Mouse (Mus musculus): Measurements from ENCODE around the gene Cog1. TPM values are rescaled to one million over a fixed set of nuclear protein-coding genes. Genes with fewer than 3 reads are reported as not detected.

The Cog1 gene
- polyA plus RNA-seq, 1 experiment from 2014 or later = 30.1 TPM

- peak within 1 kb of the TSS; percentile 39 for H3K9ac ChIP-seq (ENCODE audit: low read length)
- H3K4me2 ChIP-seq = peak within 1 kb of the TSS; percentile 25; the same call in 1 of the 2 replicates
- peak; percentile 77 for ATAC-seq (ENCODE audit: low FRiP score)
- no peak for DNase-seq (ENCODE audit: low spot score, missing footprints)
- 2% methylated on average over 11 of the region's 11 CpGs for WGBS
- no peak within 1 kb of the TSS for H3K4me3 ChIP-seq (ENCODE audit: low read depth, low read length)
- H3K9me3 ChIP-seq (ENCODE audit: control insufficient read depth, low read length) = no peaks in the 10 kb centered on the region
- peaks cover 19% of the 10 kb centered on the region for H3K4me1 ChIP-seq (ENCODE audit: control insufficient read depth, insufficient read depth, low read length)
- peak within 1 kb of the TSS; percentile 67 for H3K27ac ChIP-seq (ENCODE audit: low read depth, low read length)
- peaks cover 2% of the 10 kb centered on the region for H3K27me3 ChIP-seq (ENCODE audit: control insufficient read depth, insufficient read depth, low read length)
- no peaks in the 10 kb centered on the region for H3K36me3 ChIP-seq (ENCODE audit: control insufficient read depth, insufficient read depth, low read length)
Observed at GRCm38 (mm10) chr11:113709731-113710256, 60.8 kb downstream of the Cog1 start, which contains the start of gene Cpsf4l. Gene Cpsf4l (minus strand): TSS chr11:113710017.

- H3K4me2 ChIP-seq = peak overlapping the region; percentile 25; the same call in 1 of the 2 replicates
- peaks cover 2% of the 10 kb centered on the region for H3K27me3 ChIP-seq (ENCODE audit: control insufficient read depth, insufficient read depth, low read length)
- WGBS = 1% methylated on average over 10 of the region's 10 CpGs
- H3K9me3 ChIP-seq (ENCODE audit: control insufficient read depth, low read length) = no peaks in the 10 kb centered on the region
- peak overlapping the region; percentile 67 for H3K27ac ChIP-seq (ENCODE audit: low read depth, low read length)
- peak overlapping the region; percentile 39 for H3K9ac ChIP-seq (ENCODE audit: low read length)
- no peaks in the 10 kb centered on the region for H3K36me3 ChIP-seq (ENCODE audit: control insufficient read depth, insufficient read depth, low read length)
- no peak overlapping the region for H3K4me3 ChIP-seq (ENCODE audit: low read depth, low read length)
- DNase-seq (ENCODE audit: low spot score, missing footprints) (peak; percentile 96), ATAC-seq (ENCODE audit: low FRiP score) (peak; percentile 66)
- peaks cover 19% of the 10 kb centered on the region for H3K4me1 ChIP-seq (ENCODE audit: control insufficient read depth, insufficient read depth, low read length)
Observed at GRCm38 (mm10) chr11:113710257-113710777, 61.3 kb downstream of the Cog1 start.

DNA sequence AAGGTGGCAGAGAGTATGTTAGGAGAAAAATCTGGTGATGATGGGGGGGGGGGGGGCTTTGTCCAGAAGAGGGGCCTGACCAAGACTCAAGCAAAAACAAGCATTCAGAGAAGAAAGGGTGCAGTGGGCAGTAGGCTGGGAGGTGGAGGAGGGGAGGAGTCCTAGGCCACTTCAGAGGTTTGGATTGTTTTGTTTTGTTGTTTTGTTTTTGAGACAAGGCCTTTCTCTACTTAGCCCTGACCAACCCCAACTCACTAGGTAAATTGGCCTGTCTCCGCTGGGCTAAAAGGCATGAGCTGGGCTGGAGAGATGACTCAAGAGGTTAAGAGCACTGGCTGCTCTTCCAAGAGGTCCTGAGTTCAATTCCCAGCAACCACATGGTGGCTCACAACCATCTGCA is 62.1 kb downstream of the Cog1 start:
- Histone ChIP-seq H3K27ac (ENCODE audit: low read depth, low read length) (peak overlapping the region; percentile 67), H3K4me2 (no peak overlapping the region)

DNA sequence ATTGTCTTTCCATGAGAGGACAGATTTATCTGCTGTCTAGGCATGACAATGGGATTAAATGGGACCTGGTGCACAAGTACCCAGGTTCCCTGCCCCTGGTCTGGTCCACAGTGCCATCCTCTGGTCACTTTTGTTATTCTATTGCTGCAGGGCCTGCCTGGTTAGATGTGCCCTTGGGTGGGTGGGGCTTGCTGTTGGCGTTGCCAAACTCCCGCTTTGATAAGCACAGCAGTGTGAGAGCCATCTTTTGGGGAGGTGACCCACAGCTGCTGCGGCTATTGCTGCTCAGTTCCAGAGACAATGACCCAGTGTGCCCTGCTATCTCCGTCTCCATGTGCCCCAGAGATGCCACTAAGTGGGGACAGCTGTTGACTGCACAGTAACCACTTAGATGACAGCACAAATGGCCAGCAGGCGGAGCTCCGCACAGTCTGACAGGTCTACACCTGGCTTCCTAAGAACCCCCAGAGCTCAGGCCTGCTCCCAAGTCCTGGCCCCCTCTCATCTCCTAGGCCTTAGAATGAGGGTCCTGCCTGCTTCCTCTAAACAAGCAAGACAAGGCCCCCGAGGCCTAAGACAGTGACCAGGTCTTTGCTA is 66.2 kb downstream of the Cog1 start:
- Histone ChIP-seq H3K27ac (ENCODE audit: low read depth, low read length) (no peak overlapping the region), H3K9me3 (ENCODE audit: control insufficient read depth, low read length) (no peaks in the 10 kb centered on the region), H3K27me3 (ENCODE audit: control insufficient read depth, insufficient read depth, low read length) (no peaks in the 10 kb centered on the region), H3K9ac (ENCODE audit: low read length) (no peak overlapping the region), H3K36me3 (ENCODE audit: control insufficient read depth, insufficient read depth, low read length) (no peaks in the 10 kb centered on the region), H3K4me3 (ENCODE audit: low read depth, low read length) (no peak overlapping the region), H3K4me2 (no peak overlapping the region), H3K4me1 (ENCODE audit: control insufficient read depth, insufficient read depth, low read length) (peaks cover 8% of the 10 kb centered on the region)
- DNase-seq (ENCODE audit: low spot score, missing footprints) (no peak), ATAC-seq (ENCODE audit: low FRiP score) (no peak)
- WGBS = 61% methylated on average over 7 of the region's 7 CpGs

More for the DNA sequence above, 62.1 kb downstream of the Cog1 start:
- Histone ChIP-seq H3K36me3 (ENCODE audit: control insufficient read depth, insufficient read depth, low read length) (no peaks in the 10 kb centered on the region), H3K9ac (ENCODE audit: low read length) (peak overlapping the region; percentile 39; the same call in 1 of the 2 replicates), H3K27me3 (ENCODE audit: control insufficient read depth, insufficient read depth, low read length) (peaks cover 2% of the 10 kb centered on the region), H3K4me3 (ENCODE audit: low read depth, low read length) (no peak overlapping the region), H3K9me3 (ENCODE audit: control insufficient read depth, low read length) (no peaks in the 10 kb centered on the region), H3K4me1 (ENCODE audit: control insufficient read depth, insufficient read depth, low read length) (peaks cover 19% of the 10 kb centered on the region)
- ATAC-seq (ENCODE audit: low FRiP score) (0 out of 2 replicates have a peak, but pooled peaks have one; percentile 8), DNase-seq (ENCODE audit: low spot score, missing footprints) (no peak)
- WGBS = 42% methylated on average over 1 of the region's 1 CpGs

DNA sequence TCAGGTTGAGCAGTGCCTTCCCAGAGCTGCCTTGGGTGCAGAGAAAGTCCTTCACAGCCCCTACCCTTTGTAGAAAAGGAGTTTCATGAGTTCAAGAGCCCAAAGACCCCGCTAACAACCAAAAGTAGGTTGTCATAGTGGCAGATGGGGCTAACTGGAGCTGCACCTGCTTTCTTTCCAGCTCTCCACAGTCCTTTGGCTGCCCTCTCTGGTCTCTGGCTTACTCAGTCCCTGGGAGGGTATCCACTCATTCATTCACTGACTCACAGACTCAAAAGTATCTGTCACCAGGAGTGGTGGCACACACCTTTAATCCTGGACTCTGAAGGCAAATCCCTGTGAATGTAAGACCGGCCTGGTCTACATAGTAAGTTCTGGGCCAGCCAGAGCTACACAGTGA is 67.2 kb downstream of the Cog1 start:
- Histone ChIP-seq H3K27me3 (ENCODE audit: control insufficient read depth, insufficient read depth, low read length) (no peaks in the 10 kb centered on the region), H3K27ac (ENCODE audit: low read depth, low read length) (no peak overlapping the region), H3K36me3 (ENCODE audit: control insufficient read depth, insufficient read depth, low read length) (no peaks in the 10 kb centered on the region), H3K4me3 (ENCODE audit: low read depth, low read length) (no peak overlapping the region), H3K4me2 (no peak overlapping the region), H3K9ac (ENCODE audit: low read length) (no peak overlapping the region), H3K4me1 (ENCODE audit: control insufficient read depth, insufficient read depth, low read length) (no peaks in the 10 kb centered on the region), H3K9me3 (ENCODE audit: control insufficient read depth, low read length) (no peaks in the 10 kb centered on the region)
- ATAC-seq (ENCODE audit: low FRiP score) (no peak), DNase-seq (ENCODE audit: low spot score, missing footprints) (no peak)
- 97% methylated on average over 2 of the region's 2 CpGs for WGBS

Other genes with a start within 250 kb of the Cog1 start
- 12.4 and 12.6 TPM in 2 replicates for gene Sstr2, start 29.8 kb upstream of the Cog1 start, polyA plus RNA-seq (2014; fragmentation: Nextera tagmentation; extraction: Ambion mirVana)
- gene Slc39a11, start 910 bp downstream of the Cog1 start, polyA plus RNA-seq (2014; fragmentation: Nextera tagmentation; extraction: Ambion mirVana) = 17.7 and 17.8 TPM in 2 replicates
- 50.9 and 54.6 TPM in 2 replicates for gene Fam104a, start 35.0 kb downstream of the Cog1 start, polyA plus RNA-seq (2014; fragmentation: Nextera tagmentation; extraction: Ambion mirVana)
- gene D11Wsu47e, start 35.2 kb downstream of the Cog1 start, polyA plus RNA-seq (2014; fragmentation: Nextera tagmentation; extraction: Ambion mirVana) = 23.3 and 23.4 TPM in 2 replicates
- gene Cpsf4l, start 60.8 kb downstream of the Cog1 start, polyA plus RNA-seq (2014; fragmentation: Nextera tagmentation; extraction: Ambion mirVana) = 0.30 and 0.57 TPM in 2 replicates
- 54.6 and 60.4 TPM in 2 replicates for gene Cdc42ep4, start 102.7 kb downstream of the Cog1 start, polyA plus RNA-seq (2014; fragmentation: Nextera tagmentation; extraction: Ambion mirVana)

Measured in midbrain, embryonic 11.5 days (tissue).